Mouse (Mus musculus) kidney, adult 2 months (tissue): ENCODE data around the gene Sos2.

ENCODE experiments used
- CTCF ChIP-seq: fragments of 200-500 bp; conservative IDR thresholded peaks from 2 replicates; pipeline ENCODE4 v1.5.1; 2011; ENCODE audit warnings: low read depth, mild to moderate bottlenecking, control low read depth, low read length, moderate library complexity, mixed read lengths; ENCODE audit not compliant: insufficient read depth, insufficient read length
- POLR2A ChIP-seq: fragments of 200-500 bp; IDR thresholded peaks from one replicate; pipeline ENCODE4 v1.6.1; 2011; ENCODE audit warnings: low read depth, low read length, control low read depth

GRCm38 (mm10) chr12:69593130-69593529 lies 88.5 kb downstream of the Sos2 start:
- TF ChIP-seq CTCF = no peak
- no peak for TF ChIP-seq POLR2A
